Mouse (Mus musculus): Measurements from ENCODE around the gene Habp2.
"Not testable (repeated sequence)": the region's sequence is repeated elsewhere in the genome, so short reads cannot be mapped to it uniquely, and the experiment has no call there.

The Habp2 gene

GRCm38 (mm10) chr19:56357374-56357708 is 70.4 kb downstream of the Habp2 start:
- DNase-seq (ENCODE audit: low spot score in 2 of 2): not testable (repeated sequence)

GRCm38 (mm10) chr19:56358890-56359289 is 72.0 kb downstream of the Habp2 start:
- no peak for DNase-seq (ENCODE audit: low spot score in 2 of 2)

DNA sequence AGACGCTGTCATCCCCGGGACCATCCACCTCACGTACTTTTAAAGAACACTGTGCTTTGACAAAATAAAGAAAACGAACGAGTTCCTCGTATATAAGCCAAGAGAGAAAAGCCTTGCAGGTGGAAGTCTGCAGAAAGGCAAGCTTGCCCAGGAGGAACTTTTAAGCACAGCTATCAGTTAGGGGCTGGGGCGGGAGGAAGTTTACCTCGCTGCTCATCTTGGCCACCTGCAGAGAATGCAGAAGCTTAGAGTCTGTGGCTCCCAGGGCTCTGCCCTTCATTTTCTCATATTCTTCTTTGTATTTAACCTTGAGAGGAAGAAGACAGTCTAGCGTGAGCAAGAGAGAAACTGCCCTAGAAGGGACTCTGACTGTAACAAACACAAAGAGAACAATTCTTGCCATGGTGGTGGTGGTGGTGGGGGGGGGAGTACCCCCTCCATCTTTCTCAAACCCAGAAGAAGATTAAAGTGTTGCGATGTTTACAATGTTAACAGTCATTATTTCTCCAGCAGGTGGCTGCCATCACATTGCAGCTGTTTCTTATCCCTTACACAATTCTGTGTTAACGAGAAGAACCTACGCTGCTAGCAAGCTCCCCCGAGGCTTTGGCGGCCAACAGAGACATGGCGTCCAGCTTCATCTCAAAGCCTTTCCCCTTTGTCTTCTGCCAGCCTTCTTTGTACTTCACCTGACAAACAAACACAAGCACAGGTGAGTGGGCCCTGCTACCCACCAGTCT is 77.0 kb downstream of the Habp2 start:
- DNase-seq (ENCODE audit: low spot score in 2 of 2): no peak

DNA sequence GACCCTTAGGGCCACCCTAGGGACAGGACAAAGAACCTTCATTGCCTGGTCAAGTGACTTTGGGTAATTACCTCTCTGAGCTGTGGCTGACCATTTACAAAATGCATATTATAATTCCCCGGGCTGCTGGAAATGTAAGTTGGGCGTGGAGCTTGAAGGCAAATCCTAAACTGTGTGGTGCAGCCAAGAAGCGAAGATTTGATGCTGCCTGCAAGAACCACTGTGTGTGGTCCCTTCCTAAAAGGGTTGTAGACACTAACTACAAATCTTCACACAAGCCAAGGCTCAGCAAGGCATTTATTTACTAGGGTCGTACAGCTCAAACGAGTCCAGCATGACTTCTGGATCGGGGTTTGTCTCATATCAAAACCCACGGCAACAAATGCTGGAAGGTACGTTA is 77.6 kb downstream of the Habp2 start:
- DNase-seq (ENCODE audit: low spot score in 2 of 2): no peak

DNA sequence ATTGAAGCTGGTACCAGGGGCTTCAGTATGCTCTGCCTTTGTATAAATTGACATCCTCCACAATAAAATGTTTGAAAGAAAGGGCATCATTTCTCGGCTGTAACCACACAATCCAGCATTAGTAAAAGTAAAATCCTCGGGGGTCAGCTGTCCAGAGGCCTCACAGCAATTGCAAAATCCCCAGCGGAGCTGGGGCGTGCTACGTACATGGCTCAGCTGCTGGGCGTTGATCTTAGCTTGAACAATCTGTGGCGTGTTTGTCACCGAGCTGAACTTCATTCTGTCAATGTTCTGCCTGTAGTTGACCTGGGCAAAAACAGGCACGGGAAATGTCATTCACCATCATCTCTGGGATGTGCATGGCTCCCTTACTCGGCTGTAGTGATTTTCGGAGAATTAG is 79.2 kb downstream of the Habp2 start:
- no peak for DNase-seq (ENCODE audit: low spot score in 2 of 2)

- no peak for DNase-seq (ENCODE audit: low spot score in 2 of 2)
Measured at GRCm38 (mm10) chr19:56366625-56367024, 79.7 kb downstream of the Habp2 start.

- DNase-seq (ENCODE audit: low spot score in 2 of 2): no peak
Measured at GRCm38 (mm10) chr19:56367778-56368177, 80.8 kb downstream of the Habp2 start.

DNA sequence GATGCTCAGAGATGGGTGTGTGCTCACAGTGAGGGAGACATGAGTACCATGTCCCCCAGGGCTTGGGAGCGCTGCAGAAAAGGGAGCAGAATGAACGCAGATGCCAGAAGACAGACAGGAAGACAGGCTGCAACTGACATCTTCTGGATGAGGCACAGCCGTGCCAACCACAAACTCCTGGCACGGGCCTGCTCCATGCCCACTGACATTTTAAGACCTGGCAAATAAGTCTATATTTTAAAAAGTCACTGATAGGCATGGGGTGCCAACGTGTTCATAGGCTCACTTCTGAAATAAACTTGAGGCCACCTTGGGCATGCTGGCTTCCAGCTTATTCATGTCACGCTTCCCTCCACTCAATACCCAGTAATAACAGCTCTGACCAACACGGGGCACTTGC is 82.0 kb downstream of the Habp2 start:
- DNase-seq (ENCODE audit: low spot score in 2 of 2): no peak
